Mouse (Mus musculus): ENCODE measurements at regions not wholly inside any gene's neighbourhood (a gene's known extent, or its start where the extent isn't known, plus 50 kb on each side); places are given as distances from the start of the nearest gene placed in this dataset.

GRCm38 (mm10) chr15:57104711-57105110 lies 372.7 kb downstream of the Slc22a22 start:
- intact Hi-C loops (cut with DNase I), result no loop called here
- no peak overlapping the region for H3K9ac ChIP-seq (ENCODE audit: low read depth, low read length)
- no peaks in the 10 kb centered on the region for H3K27me3 ChIP-seq (ENCODE audit: control insufficient read depth, insufficient read depth, low read length)
- no peaks in the 10 kb centered on the region for H3K79me2 ChIP-seq (replicated peaks; ENCODE audit: control insufficient read depth, insufficient read depth, low read length)
- H3K4me3 ChIP-seq, result no peak overlapping the region
- TF ChIP-seq EP300 (IDR thresholded peaks at IDR 0.05; ENCODE audit: insufficient read depth, low read depth, low read length) (no peak), CTCF (IDR thresholded peaks at IDR 0.05) (no peak), POLR2A (IDR thresholded peaks at IDR 0.05; ENCODE audit: insufficient read depth, low read depth, low read length) (no peak)
- WGBS, result 58% methylated on average over 3 of the region's 3 CpGs
- H3K27ac ChIP-seq, result no peak overlapping the region
- no peaks in the 10 kb centered on the region for H3K36me3 ChIP-seq (ENCODE audit: control insufficient read depth, insufficient read depth, low read length)
- no peak for DNase-seq
- no peaks in the 10 kb centered on the region for H3K4me1 ChIP-seq (ENCODE audit: control insufficient read depth, insufficient read depth, low read length)

- Histone ChIP-seq H3K9ac (ENCODE audit: low read depth, low read length) (no peak overlapping the region), H3K27ac (no peak overlapping the region), H3K36me3 (ENCODE audit: control insufficient read depth, insufficient read depth, low read length) (no peaks in the 10 kb centered on the region), H3K27me3 (ENCODE audit: control insufficient read depth, insufficient read depth, low read length) (no peaks in the 10 kb centered on the region), H3K4me1 (ENCODE audit: control insufficient read depth, insufficient read depth, low read length) (no peaks in the 10 kb centered on the region), H3K4me3 (no peak overlapping the region), H3K79me2 (replicated peaks; ENCODE audit: control insufficient read depth, insufficient read depth, low read length) (no peaks in the 10 kb centered on the region)
- no peak for DNase-seq
- intact Hi-C loops (cut with DNase I), result no loop called here
- WGBS, result 64% methylated on average over 2 of the region's 2 CpGs
- no peak for TF ChIP-seq POLR2A (IDR thresholded peaks at IDR 0.05; ENCODE audit: insufficient read depth, low read depth, low read length)
- TF ChIP-seq EP300 (IDR thresholded peaks at IDR 0.05; ENCODE audit: insufficient read depth, low read depth, low read length), result no peak
- no peak for TF ChIP-seq CTCF (IDR thresholded peaks at IDR 0.05)
Observed at GRCm38 (mm10) chr15:57097309-57097708, 380.1 kb downstream of the Slc22a22 start.

GRCm38 (mm10) chr15:57079806-57080205 lies 397.6 kb downstream of the Slc22a22 start:
- intact Hi-C loops (cut with DNase I), result no loop called here
- no peaks in the 10 kb centered on the region for H3K36me3 ChIP-seq (ENCODE audit: control insufficient read depth, insufficient read depth, low read length)
- no peaks in the 10 kb centered on the region for H3K27me3 ChIP-seq (ENCODE audit: control insufficient read depth, insufficient read depth, low read length)
- H3K4me3 ChIP-seq, result no peak overlapping the region
- no peaks in the 10 kb centered on the region for H3K4me1 ChIP-seq (ENCODE audit: control insufficient read depth, insufficient read depth, low read length)
- H3K9ac ChIP-seq (ENCODE audit: low read depth, low read length), result no peak overlapping the region
- DNase-seq, result no peak
- no peak overlapping the region for H3K27ac ChIP-seq
- TF ChIP-seq CTCF (IDR thresholded peaks at IDR 0.05) (no peak), POLR2A (IDR thresholded peaks at IDR 0.05; ENCODE audit: insufficient read depth, low read depth, low read length) (no peak), EP300 (IDR thresholded peaks at IDR 0.05; ENCODE audit: insufficient read depth, low read depth, low read length) (no peak)
- no peaks in the 10 kb centered on the region for H3K79me2 ChIP-seq (replicated peaks; ENCODE audit: control insufficient read depth, insufficient read depth, low read length)

GRCm38 (mm10) chr15:57073776-57074175 lies 403.6 kb downstream of the Slc22a22 start:
- intact Hi-C loops (cut with DNase I), result no loop called here
- no peak for TF ChIP-seq POLR2A (IDR thresholded peaks at IDR 0.05; ENCODE audit: insufficient read depth, low read depth, low read length)
- no peak for TF ChIP-seq EP300 (IDR thresholded peaks at IDR 0.05; ENCODE audit: insufficient read depth, low read depth, low read length)
- no peak for TF ChIP-seq CTCF (IDR thresholded peaks at IDR 0.05)
- peak in 1 of 2 experiments; percentile 2 for DNase-seq

GRCm38 (mm10) chr15:57061502-57061901 lies 415.9 kb downstream of the Slc22a22 start:
- no peaks in the 10 kb centered on the region for H3K36me3 ChIP-seq (ENCODE audit: control insufficient read depth, insufficient read depth, low read length)
- no peak overlapping the region for H3K4me3 ChIP-seq
- no peak overlapping the region for H3K9ac ChIP-seq (ENCODE audit: low read depth, low read length)
- no peaks in the 10 kb centered on the region for H3K27me3 ChIP-seq (ENCODE audit: control insufficient read depth, insufficient read depth, low read length)
- 78% methylated on average over 2 of the region's 2 CpGs for WGBS
- intact Hi-C loops (cut with DNase I), result no loop called here
- DNase-seq, result no peak
- TF ChIP-seq EP300 (IDR thresholded peaks at IDR 0.05; ENCODE audit: insufficient read depth, low read depth, low read length) (no peak), CTCF (IDR thresholded peaks at IDR 0.05) (no peak), POLR2A (IDR thresholded peaks at IDR 0.05; ENCODE audit: insufficient read depth, low read depth, low read length) (no peak)
- no peaks in the 10 kb centered on the region for H3K79me2 ChIP-seq (replicated peaks; ENCODE audit: control insufficient read depth, insufficient read depth, low read length)
- H3K27ac ChIP-seq, result no peak overlapping the region
- H3K4me1 ChIP-seq (ENCODE audit: control insufficient read depth, insufficient read depth, low read length), result no peaks in the 10 kb centered on the region

More at GRCm38 (mm10) chr15:57073776-57074175, 403.6 kb downstream of the Slc22a22 start:
- no peaks in the 10 kb centered on the region for H3K4me1 ChIP-seq (ENCODE audit: control insufficient read depth, insufficient read depth, low read length)
- no peaks in the 10 kb centered on the region for H3K27me3 ChIP-seq (ENCODE audit: control insufficient read depth, insufficient read depth, low read length)
- H3K9ac ChIP-seq (ENCODE audit: low read depth, low read length), result no peak overlapping the region
- no peaks in the 10 kb centered on the region for H3K36me3 ChIP-seq (ENCODE audit: control insufficient read depth, insufficient read depth, low read length)
- no peaks in the 10 kb centered on the region for H3K79me2 ChIP-seq (replicated peaks; ENCODE audit: control insufficient read depth, insufficient read depth, low read length)
- H3K27ac ChIP-seq, result no peak overlapping the region
- no peak overlapping the region for H3K4me3 ChIP-seq
- WGBS, result 66% methylated on average over 4 of the region's 4 CpGs

- TF ChIP-seq POLR2A (IDR thresholded peaks at IDR 0.05; ENCODE audit: insufficient read depth, low read depth, low read length) (no peak), EP300 (IDR thresholded peaks at IDR 0.05; ENCODE audit: insufficient read depth, low read depth, low read length) (no peak), CTCF (IDR thresholded peaks at IDR 0.05) (no peak)
- no peaks in the 10 kb centered on the region for H3K27me3 ChIP-seq (ENCODE audit: control insufficient read depth, insufficient read depth, low read length)
- no peak overlapping the region for H3K27ac ChIP-seq
- WGBS, result 70% methylated on average over 1 of the region's 1 CpGs
- intact Hi-C loops (cut with DNase I), result no loop called here
- no peak overlapping the region for H3K9ac ChIP-seq (ENCODE audit: low read depth, low read length)
- no peaks in the 10 kb centered on the region for H3K36me3 ChIP-seq (ENCODE audit: control insufficient read depth, insufficient read depth, low read length)
- no peak overlapping the region for H3K4me3 ChIP-seq
- H3K79me2 ChIP-seq (replicated peaks; ENCODE audit: control insufficient read depth, insufficient read depth, low read length), result no peaks in the 10 kb centered on the region
- no peak for DNase-seq
- H3K4me1 ChIP-seq (ENCODE audit: control insufficient read depth, insufficient read depth, low read length), result no peaks in the 10 kb centered on the region
Observed at GRCm38 (mm10) chr15:57059550-57060195, 417.8 kb downstream of the Slc22a22 start.
